Mouse (Mus musculus): ENCODE results near the gene Bach1.

DNA sequence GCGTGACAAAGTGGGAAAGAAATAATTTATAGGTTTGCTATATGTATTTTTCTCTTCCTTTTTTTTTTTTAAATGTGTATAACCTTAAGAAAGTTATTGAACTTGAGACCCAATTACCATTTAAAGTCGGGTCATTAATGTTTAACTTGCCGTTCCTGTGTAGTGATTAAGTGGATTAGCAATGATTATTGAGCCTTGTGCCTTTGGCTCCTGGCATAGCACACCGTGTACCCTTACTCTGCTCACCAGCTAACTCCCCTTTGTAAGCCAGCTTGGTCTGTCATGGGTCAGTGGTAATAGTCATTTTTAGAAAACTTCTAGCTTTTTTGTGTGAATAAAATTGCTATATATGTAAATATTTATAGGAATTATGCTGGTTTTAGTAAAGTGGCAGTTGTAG lies 73.2 kb downstream of the Bach1 start:
- no peak for TF ChIP-seq CTCF (IDR thresholded peaks at IDR 0.05; ENCODE audit: borderline replicate concordance, insufficient read depth, low read length)
- no peak for TF ChIP-seq POLR2A (IDR thresholded peaks at IDR 0.05; ENCODE audit: low read depth, low read length)
